Mouse (Mus musculus) midbrain, embryonic 12.5 days (tissue): ENCODE data around the gene Timm10b. TPM values are rescaled to one million over a fixed set of nuclear protein-coding genes. Genes with fewer than 3 reads are reported as not detected.

Experiments
- ATAC-seq: fragments of 200-750 bp; cut with Nextera tagmentation; 2 replicates; pipeline ENCODE4 v1.8.0; 2017; ENCODE audit warnings: low read depth, moderate TSS enrichment, moderate library complexity; ENCODE audit not compliant: low FRiP score
- H3K27ac ChIP-seq: fragments of 300-500 bp; sonication (generic); replicated peaks from 2 replicates; pipeline ENCODE4 v1.5.1; 2016; ENCODE audit warnings: mild to moderate bottlenecking
- H3K27me3 ChIP-seq: fragments of 300-500 bp; sonication (generic); 2 replicates; pipeline ENCODE4 v1.6.1; 2016; ENCODE audit warnings: mild to moderate bottlenecking
- H3K36me3 ChIP-seq: fragments of 300-500 bp; sonication (generic); 2 replicates; pipeline ENCODE4 v1.6.1; 2016
- H3K4me1 ChIP-seq: fragments of 300-500 bp; sonication (generic); 2 replicates; pipeline ENCODE4 v1.6.1; 2016
- H3K4me2 ChIP-seq: fragments of 300-500 bp; sonication (generic); replicated peaks from 2 replicates; pipeline ENCODE4 v1.6.1; 2016; ENCODE audit warnings: mild to moderate bottlenecking, moderate library complexity
- H3K4me3 ChIP-seq: fragments of 300-500 bp; sonication (generic); 2 replicates; pipeline ENCODE4 v1.5.1; 2016; ENCODE audit warnings: mild to moderate bottlenecking
- H3K9ac ChIP-seq: fragments of 300-500 bp; sonication (generic); replicated peaks from 2 replicates; pipeline ENCODE4 v1.6.1; 2016; ENCODE audit warnings: mild to moderate bottlenecking, moderate library complexity
- H3K9me3 ChIP-seq: fragments of 300-500 bp; sonication (generic); 2 replicates; pipeline ENCODE4 v1.6.1; 2016; ENCODE audit warnings: mild to moderate bottlenecking
- WGBS: fragments of 180-500 bp; shearing (Covaris S2); methylation state at CpG from one replicate; pipeline ENCODE4 v1.1.7; 2016; 5-methylcytosine and 5-hydroxymethylcytosine counted together
- polyA plus RNA-seq: library from polyadenylated mRNA; unstranded; fragments of >200 nt; fragmentation: Nextera tagmentation; extraction: Ambion mirVana; gene quantifications from 2 replicates; pipeline ENCODE4 v1.2.1, GENCODE M21; 2016

Timm10b gene
- polyA plus RNA-seq, 1 experiment from 2014 or later: 135 TPM

DNA sequence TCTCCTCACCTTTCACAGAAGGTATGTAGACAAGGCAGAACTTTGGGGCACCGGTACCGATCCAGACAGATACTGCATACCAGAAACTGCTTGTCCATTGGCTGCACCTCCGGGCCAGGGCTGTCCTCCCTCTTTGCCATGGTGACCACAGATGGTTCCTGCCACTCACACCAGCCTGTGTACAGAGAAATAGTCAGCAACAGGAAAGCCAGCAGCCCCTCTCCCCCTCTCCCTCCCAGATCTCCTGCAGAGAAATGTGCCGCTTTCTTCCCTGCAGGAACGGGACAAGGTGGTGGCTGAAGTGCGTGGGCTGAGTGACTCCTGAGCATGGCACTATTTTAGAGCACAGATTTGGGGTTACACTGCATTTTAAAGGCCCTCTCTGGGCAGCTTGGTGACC, 14.5 kb upstream of the Timm10b start:
- Histone ChIP-seq H3K27ac (no peak overlapping the region), H3K4me3 (no peak overlapping the region), H3K27me3 (no peaks in the 10 kb centered on the region), H3K36me3 (peaks cover 48% of the 10 kb centered on the region), H3K9ac (no peak overlapping the region), H3K4me1 (peaks cover 20% of the 10 kb centered on the region), H3K4me2 (no peak overlapping the region), H3K9me3 (no peaks in the 10 kb centered on the region)
- 78% methylated on average over 6 of the region's 6 CpGs for WGBS
- ATAC-seq: no peak

DNA sequence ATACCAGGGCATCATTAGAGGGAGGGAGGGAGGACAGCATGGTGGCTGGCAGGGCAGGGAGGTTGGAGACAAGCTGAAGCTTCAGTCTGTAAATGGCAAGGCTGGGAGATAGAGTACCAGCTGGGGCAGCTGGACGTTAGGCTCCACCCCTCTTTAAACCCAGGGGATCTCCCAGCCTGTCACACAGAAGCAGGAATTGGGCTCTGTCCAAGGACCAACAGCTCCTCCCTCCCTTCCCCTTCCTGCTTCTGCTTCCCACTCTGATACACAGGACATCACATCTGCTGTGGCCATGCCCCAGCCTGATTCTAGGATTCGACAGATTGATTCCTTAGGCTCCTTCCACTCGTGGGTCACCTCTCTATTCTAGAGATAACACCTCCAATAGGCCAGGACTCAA, 11.2 kb upstream of the Timm10b start:
- H3K9ac ChIP-seq: 0 out of 2 replicates have a peak overlapping the region, but pooled peaks have one; percentile 24
- 20% methylated on average over 3 of the region's 3 CpGs for WGBS
- peaks cover 18% of the 10 kb centered on the region for H3K36me3 ChIP-seq
- no peak overlapping the region for H3K4me3 ChIP-seq
- ATAC-seq: peak; percentile 25
- H3K4me2 ChIP-seq: 0 out of 2 replicates have a peak overlapping the region, but pooled peaks have one; percentile 15
- H3K4me1 ChIP-seq: peaks cover 30% of the 10 kb centered on the region
- 0 out of 2 replicates have a peak, but pooled peaks cover 4% of the 10 kb centered on the region for H3K27me3 ChIP-seq
- H3K9me3 ChIP-seq: no peaks in the 10 kb centered on the region
- H3K27ac ChIP-seq: peak overlapping the region; percentile 56

DNA sequence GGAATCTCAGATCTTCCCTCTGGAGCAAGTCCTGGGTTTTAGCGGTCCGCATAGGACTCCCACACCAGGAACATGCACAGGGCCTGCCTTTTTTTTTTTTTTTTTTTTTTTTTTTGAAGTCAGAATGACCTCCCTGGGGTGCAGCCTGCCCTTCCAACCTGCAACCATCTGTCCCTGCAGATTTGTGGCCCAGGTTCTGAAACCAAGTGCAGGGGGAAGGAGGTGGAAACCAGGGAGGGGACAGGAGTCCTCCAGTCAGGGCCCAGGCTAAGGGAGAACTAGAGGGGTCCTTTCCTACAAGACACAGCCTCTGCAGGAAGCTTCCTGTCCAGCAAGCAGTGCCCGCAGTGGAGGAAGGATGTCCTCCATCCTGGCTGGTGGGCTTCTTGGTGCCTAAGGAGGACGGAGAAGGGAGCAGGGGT, 7.3 kb upstream of the Timm10b start:
- no peaks in the 10 kb centered on the region for H3K9me3 ChIP-seq
- peaks cover 43% of the 10 kb centered on the region for H3K4me1 ChIP-seq
- peak overlapping the region; percentile 78 for H3K27ac ChIP-seq
- WGBS: 15% methylated on average over 4 of the region's 4 CpGs
- peaks cover 18% of the 10 kb centered on the region; the same call in 1 of the 2 replicates for H3K27me3 ChIP-seq
- H3K4me2 ChIP-seq: peak overlapping the region; percentile 78
- peak; percentile 4; the same call in 1 of the 2 replicates for ATAC-seq
- H3K36me3 ChIP-seq: peaks cover 21% of the 10 kb centered on the region
- peak overlapping the region; percentile 86 for H3K4me3 ChIP-seq
- H3K9ac ChIP-seq: peak overlapping the region; percentile 85

DNA sequence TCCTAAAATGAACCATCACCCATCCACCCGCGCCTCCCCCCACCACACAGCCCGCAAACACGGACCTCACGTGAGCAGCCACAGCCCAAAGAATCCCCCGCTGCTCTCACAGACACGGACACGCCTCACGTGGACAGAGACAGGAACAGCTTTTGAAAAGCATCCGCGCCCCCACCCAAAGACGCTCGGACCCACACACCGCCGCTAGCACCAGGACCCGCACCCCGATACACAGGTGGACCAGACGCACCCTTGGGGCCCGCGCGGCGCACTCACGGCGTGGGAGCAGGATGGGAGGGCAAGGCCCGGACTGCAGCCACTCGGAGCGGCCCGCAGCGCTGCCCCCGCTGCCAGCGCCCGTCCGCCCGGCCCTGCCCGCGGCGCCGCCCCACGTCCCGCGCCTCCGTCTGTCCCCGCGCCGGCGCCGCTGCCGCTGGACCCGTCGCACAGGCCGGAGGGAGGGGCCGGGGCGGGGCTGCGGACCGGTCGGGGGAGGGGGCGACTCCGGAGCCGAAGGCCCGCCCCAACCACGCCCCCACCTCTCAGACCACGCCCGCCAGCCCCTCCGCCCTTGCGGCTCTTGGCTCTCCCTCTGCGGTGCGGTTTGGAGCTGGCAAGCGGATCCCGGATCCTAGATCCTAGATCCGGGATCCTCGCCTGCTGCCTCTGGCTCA, 6.6 kb upstream of the Timm10b start, which contains the start of gene Trim3:
Gene Trim3, minus strand, starts transcription at position 445 of the 674 bp plus-strand sequence.
- peaks cover 43% of the 10 kb centered on the region for H3K4me1 ChIP-seq
- peak within 1 kb of the TSS; percentile 78 for H3K27ac ChIP-seq
- no peaks in the 10 kb centered on the region for H3K9me3 ChIP-seq
- peak; percentile 89 for ATAC-seq
- H3K9ac ChIP-seq: peak within 1 kb of the TSS; percentile 85
- peaks cover 18% of the 10 kb centered on the region; the same call in 1 of the 2 replicates for H3K27me3 ChIP-seq
- peak within 1 kb of the TSS; percentile 78 for H3K4me2 ChIP-seq
- under 1% methylated on average over 66 of the region's 71 CpGs for WGBS
- peak within 1 kb of the TSS; percentile 86 for H3K4me3 ChIP-seq
- peaks cover 28% of the 10 kb centered on the region for H3K36me3 ChIP-seq

DNA sequence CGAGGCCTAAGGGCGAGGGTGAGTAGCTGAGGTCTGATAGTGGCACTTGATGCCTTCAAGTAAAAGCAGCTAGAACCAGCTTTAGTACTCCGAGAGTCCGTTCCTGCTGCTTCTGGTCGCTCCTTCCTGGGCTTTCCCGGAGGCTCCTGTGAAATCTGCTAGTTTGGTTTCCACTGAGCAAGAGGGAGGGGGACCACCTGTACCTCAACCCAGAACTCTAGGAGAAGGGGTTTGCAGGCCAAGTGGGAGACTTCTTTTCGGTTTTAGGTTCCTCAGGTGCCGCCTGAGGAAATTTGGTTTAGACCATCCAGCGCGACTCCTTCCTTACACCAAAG, 6.1 kb upstream of the Timm10b start:
- peaks cover 41% of the 10 kb centered on the region for H3K4me1 ChIP-seq
- H3K27ac ChIP-seq: peak overlapping the region; percentile 78
- no peaks in the 10 kb centered on the region for H3K9me3 ChIP-seq
- H3K4me3 ChIP-seq: peak overlapping the region; percentile 86
- H3K9ac ChIP-seq: peak overlapping the region; percentile 85
- H3K27me3 ChIP-seq: peaks cover 18% of the 10 kb centered on the region; the same call in 1 of the 2 replicates
- peak overlapping the region; percentile 78 for H3K4me2 ChIP-seq
- WGBS: 6% methylated on average over 10 of the region's 10 CpGs
- no peak for ATAC-seq
- peaks cover 29% of the 10 kb centered on the region for H3K36me3 ChIP-seq

DNA sequence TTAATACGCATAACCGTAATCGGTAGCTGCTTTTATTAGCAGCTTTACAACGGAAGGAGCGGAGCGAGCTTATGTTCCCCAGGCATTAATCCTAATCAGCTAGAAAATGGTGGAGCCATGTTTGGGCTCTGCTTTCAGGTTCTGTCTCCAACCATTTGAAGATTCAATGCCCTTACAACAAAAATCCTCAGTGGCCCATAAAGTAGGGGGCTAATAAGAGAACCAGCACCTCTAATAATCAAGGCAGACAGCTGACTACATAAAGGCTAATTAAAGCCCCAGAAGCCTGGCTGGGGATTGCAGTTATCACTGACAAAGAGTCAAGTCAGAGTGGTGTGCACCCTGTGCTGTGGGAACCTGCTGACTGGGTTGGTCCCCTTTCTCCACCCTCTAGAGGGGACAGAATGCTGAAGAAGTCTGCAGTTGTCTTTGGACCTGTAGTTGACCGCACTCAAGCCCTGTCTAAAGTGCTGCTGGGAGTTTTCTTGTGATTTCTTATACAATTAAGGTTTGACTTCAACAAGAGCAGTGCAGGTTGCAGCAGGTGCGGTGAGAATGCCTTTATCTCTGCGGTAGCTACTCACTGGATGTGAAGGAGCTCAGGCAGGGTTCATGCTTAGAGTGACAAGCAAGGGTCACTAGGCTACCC, 5.5 kb upstream of the Timm10b start:
- Histone ChIP-seq H3K27ac (peak overlapping the region; percentile 8; the same call in 1 of the 2 replicates), H3K4me1 (peaks cover 41% of the 10 kb centered on the region), H3K4me3 (peak overlapping the region; percentile 86), H3K9me3 (no peaks in the 10 kb centered on the region), H3K9ac (peak overlapping the region; percentile 85; the same call in 1 of the 2 replicates), H3K4me2 (peak overlapping the region; percentile 78), H3K27me3 (peaks cover 18% of the 10 kb centered on the region; the same call in 1 of the 2 replicates), H3K36me3 (peaks cover 29% of the 10 kb centered on the region)
- WGBS: 45% methylated on average over 9 of the region's 9 CpGs
- no peak for ATAC-seq

DNA sequence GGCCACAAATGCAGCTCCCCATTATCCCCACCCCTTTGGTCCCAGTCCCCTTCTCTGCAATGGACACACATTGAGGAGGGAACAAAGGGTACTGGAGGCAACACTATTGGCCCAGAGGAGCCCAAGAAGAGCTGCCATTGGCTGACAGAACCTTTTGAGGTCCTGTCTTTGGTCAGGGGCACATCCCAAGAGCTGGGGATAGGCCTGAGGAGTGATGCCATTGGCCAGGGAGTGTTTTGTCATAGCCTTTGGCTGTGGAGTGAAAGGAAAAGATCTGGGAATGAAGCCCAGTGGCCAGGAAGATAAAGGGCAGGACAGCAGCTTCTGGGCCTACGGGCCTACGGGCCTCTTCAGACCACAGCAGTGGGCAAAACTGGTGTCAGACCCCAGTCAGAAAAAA, 4.1 kb upstream of the Timm10b start:
- H3K4me3 ChIP-seq: no peak overlapping the region
- H3K4me2 ChIP-seq: no peak overlapping the region
- H3K36me3 ChIP-seq: peaks cover 29% of the 10 kb centered on the region
- peaks cover 18% of the 10 kb centered on the region; the same call in 1 of the 2 replicates for H3K27me3 ChIP-seq
- ATAC-seq: no peak
- no peaks in the 10 kb centered on the region for H3K9me3 ChIP-seq
- H3K9ac ChIP-seq: no peak overlapping the region
- 83% methylated on average over 2 of the region's 2 CpGs for WGBS
- H3K27ac ChIP-seq: 0 out of 2 replicates have a peak overlapping the region, but pooled peaks have one; percentile 30
- peaks cover 37% of the 10 kb centered on the region for H3K4me1 ChIP-seq

DNA sequence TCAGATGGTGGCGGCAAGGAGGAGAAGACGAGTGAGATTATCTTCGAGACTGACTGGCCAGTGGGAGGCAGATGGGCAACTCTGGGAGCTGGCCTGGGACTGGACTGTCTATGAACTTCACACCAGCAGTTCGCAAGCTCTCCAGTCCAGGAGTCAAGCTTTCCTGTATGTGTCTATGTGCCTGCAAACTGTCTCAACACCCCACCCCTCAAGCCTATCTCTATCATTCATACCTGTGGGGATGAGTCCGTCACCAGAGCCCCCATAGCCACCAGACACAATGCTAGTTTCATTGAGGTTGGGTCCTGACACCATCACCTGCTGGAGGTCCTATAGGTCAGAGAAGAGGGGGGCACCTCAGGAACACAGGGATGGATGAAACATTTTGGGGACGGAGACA, 1.1 kb upstream of the Timm10b start:
- no peak overlapping the region for H3K4me2 ChIP-seq
- no peak for ATAC-seq

DNA sequence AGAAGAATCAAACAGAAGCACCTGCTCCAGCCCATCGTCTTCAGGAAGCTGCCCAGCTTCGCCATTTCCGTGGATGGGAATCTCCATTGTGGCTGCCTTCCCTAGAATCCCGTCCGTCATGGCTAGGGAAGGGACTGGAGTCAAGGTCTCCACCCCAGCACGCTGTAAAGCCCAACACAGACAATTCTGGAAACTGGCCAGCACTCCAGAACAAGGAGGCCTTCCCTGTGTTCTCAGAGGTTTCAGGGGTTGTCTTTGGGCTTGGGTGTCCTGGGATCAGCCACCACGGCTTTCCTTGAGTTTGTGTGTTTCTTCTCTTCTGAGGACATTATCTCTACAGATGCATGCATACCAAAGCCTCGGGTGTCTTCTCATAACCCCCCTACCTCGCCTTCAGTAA, 552 bp upstream of the Timm10b start:
- Histone ChIP-seq H3K27ac (no peak overlapping the region), H3K4me1 (peaks cover 31% of the 10 kb centered on the region), H3K36me3 (peaks cover 40% of the 10 kb centered on the region), H3K4me3 (peak overlapping the region; percentile 64), H3K9me3 (no peaks in the 10 kb centered on the region), H3K4me2 (peak overlapping the region; percentile 89), H3K27me3 (peaks cover 14% of the 10 kb centered on the region; the same call in 1 of the 2 replicates), H3K9ac (peak overlapping the region; percentile 78; the same call in 1 of the 2 replicates)
- WGBS: 82% methylated on average over 9 of the region's 9 CpGs
- ATAC-seq: no peak

More for the DNA sequence above, 1.1 kb upstream of the Timm10b start:
- peaks cover 39% of the 10 kb centered on the region for H3K36me3 ChIP-seq
- no peak overlapping the region for H3K4me3 ChIP-seq
- peaks cover 36% of the 10 kb centered on the region for H3K4me1 ChIP-seq
- H3K27ac ChIP-seq: no peak overlapping the region
- H3K9ac ChIP-seq: no peak overlapping the region
- WGBS: 96% methylated on average over 6 of the region's 6 CpGs
- H3K27me3 ChIP-seq: peaks cover 14% of the 10 kb centered on the region; the same call in 1 of the 2 replicates
- H3K9me3 ChIP-seq: no peaks in the 10 kb centered on the region

DNA sequence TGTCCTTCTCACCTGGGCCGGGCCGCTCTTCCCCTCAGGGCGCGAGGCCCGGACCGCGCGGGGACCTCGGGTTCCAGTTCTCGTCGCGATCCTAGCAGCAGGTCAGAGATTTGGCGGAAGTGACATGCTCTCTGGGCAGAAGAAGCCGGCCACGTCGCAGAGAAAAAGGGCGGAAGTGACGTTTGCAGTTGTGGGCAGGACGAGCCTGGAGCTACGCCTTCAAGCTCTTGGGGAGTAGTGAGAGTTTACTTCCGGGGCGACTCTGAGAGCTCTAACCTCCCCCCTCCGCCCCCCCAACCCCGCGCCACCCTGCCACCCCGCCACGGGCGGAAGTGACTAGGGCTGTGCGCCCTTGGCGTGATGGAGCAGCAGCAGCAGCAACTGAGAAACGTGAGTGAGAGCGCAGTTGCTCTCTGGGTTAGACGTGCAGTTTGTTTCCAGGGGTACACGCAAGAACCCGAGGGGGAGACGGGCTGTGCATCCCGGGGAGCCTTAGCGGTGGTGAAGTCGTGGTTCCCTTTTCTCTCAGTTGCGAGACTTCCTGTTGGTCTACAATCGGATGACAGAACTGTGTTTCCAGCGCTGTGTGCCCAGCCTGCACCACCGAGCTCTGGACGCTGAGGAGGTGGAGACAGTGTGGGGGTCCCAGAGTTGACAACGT, 507 bp downstream of the Timm10b start, which contains the start of the genes Arfip2 and Gm45799:
Gene Arfip2, minus strand, starts transcription at position 184 of the 661 bp plus-strand sequence.
Gene Gm45799, plus strand, starts transcription at position 320 of the 661 bp plus-strand sequence.
- peaks cover 40% of the 10 kb centered on the region for H3K36me3 ChIP-seq
- peak within 1 kb of the TSS; percentile 89 for H3K4me2 ChIP-seq
- WGBS: under 1% methylated on average over 45 of the region's 45 CpGs
- H3K9me3 ChIP-seq: no peaks in the 10 kb centered on the region
- peaks cover 9% of the 10 kb centered on the region; the same call in 1 of the 2 replicates for H3K27me3 ChIP-seq
- peak within 1 kb of the TSS; percentile 58 for H3K27ac ChIP-seq
- peaks cover 25% of the 10 kb centered on the region for H3K4me1 ChIP-seq
- peak; percentile 95 for ATAC-seq
- peak within 1 kb of the TSS; percentile 80 for H3K9ac ChIP-seq
- H3K4me3 ChIP-seq: peak within 1 kb of the TSS; percentile 64

DNA sequence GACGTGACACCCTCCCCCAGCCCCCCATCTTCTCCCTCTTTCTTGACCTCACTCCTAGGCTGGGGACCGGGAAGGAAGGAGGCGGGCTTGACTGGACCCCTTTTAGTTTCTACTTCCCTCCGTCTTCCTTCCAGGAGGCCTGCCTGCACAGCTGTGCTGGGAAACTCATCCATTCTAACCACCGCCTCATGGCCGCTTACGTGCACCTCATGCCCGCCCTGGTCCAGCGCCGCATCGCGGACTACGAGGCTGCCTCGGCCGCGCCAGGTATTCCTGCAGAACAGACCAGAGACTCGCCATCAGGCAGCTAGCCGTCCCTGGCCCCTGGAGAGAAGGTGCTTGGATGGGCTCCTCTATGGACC, 1.0 kb downstream of the Timm10b start:
- WGBS: under 1% methylated on average over 18 of the region's 18 CpGs
- Histone ChIP-seq H3K4me2 (peak overlapping the region; percentile 89), H3K9me3 (no peaks in the 10 kb centered on the region), H3K36me3 (peaks cover 36% of the 10 kb centered on the region), H3K27ac (peak overlapping the region; percentile 58), H3K9ac (peak overlapping the region; percentile 80), H3K4me1 (peaks cover 25% of the 10 kb centered on the region), H3K27me3 (peaks cover 4% of the 10 kb centered on the region; the same call in 1 of the 2 replicates), H3K4me3 (peak overlapping the region; percentile 64)
- ATAC-seq: no peak; the same call in 1 of the 2 replicates
